Mouse (Mus musculus) limb, embryonic 14.5 days (tissue): ENCODE measurements around the gene Cryzl2. TPM values are rescaled to one million over a fixed set of nuclear protein-coding genes. Genes with fewer than 3 reads are reported as not detected.

Source experiments
- ATAC-seq: fragments of 200-750 bp; cut with Nextera tagmentation; 2 replicates; pipeline ENCODE4 v1.8.0; 2017; ENCODE audit warnings: low read depth, moderate number of reproducible peaks, moderate TSS enrichment; ENCODE audit not compliant: low FRiP score
- DNase-seq: peaks from one replicate; pipeline ENCODE4 v3.0.0-alpha.2; 2015; ENCODE audit warnings: low spot score
- H3K27ac ChIP-seq: fragments of 300-500 bp; sonication (generic); replicated peaks from 2 replicates; pipeline ENCODE4 v1.5.1; 2014; ENCODE audit warnings: low read depth, mild to moderate bottlenecking, low read length, moderate library complexity, mixed read lengths
- H3K27me3 ChIP-seq: fragments of 300-500 bp; sonication (generic); 2 replicates; pipeline ENCODE4 v1.6.1; 2014; ENCODE audit warnings: low read length, mixed read lengths; ENCODE audit not compliant: control insufficient read depth, insufficient read depth
- H3K36me3 ChIP-seq: fragments of 300-500 bp; sonication (generic); 2 replicates; pipeline ENCODE4 v1.6.1; 2014; ENCODE audit warnings: mild to moderate bottlenecking, low read length, moderate library complexity, mixed read lengths; ENCODE audit not compliant: control insufficient read depth, insufficient read depth
- H3K4me1 ChIP-seq: fragments of 300-500 bp; sonication (generic); 2 replicates; pipeline ENCODE4 v1.6.1; 2014; ENCODE audit warnings: antibody characterized with exemption, low read length, mixed read lengths; ENCODE audit not compliant: control insufficient read depth, insufficient read depth
- H3K4me2 ChIP-seq: fragments of 300-500 bp; sonication (generic); replicated peaks from 2 replicates; pipeline ENCODE4 v1.6.1; 2014; ENCODE audit warnings: low read depth, mild to moderate bottlenecking, low read length, moderate library complexity; ENCODE audit not compliant: severe bottlenecking
- H3K4me3 ChIP-seq: fragments of 300-500 bp; sonication (generic); replicated peaks from 2 replicates; pipeline ENCODE4 v1.5.1; 2014; ENCODE audit warnings: low read length
- H3K9ac ChIP-seq: fragments of 300-500 bp; sonication (generic); 2 replicates; pipeline ENCODE4 v1.6.1; 2014; ENCODE audit warnings: mild to moderate bottlenecking, low read depth, low read length, moderate library complexity; ENCODE audit not compliant: severe bottlenecking
- H3K9me3 ChIP-seq: fragments of 300-500 bp; sonication (generic); 2 replicates; pipeline ENCODE4 v1.6.1; 2016; ENCODE audit warnings: low read length; ENCODE audit not compliant: control insufficient read depth
- POLR2A ChIP-seq: fragments of 200-500 bp; IDR thresholded peaks from 2 replicates; pipeline ENCODE4 v1.8.0; 2012; ENCODE audit warnings: inconsistent platforms, mild to moderate bottlenecking, moderate library complexity, borderline replicate concordance; ENCODE audit not compliant: insufficient read depth, insufficient read length; ENCODE audit errors: extremely low read depth
- WGBS: fragments of 180-500 bp; shearing (Covaris S2); extraction: QIAGEN DNeasy Blood & Tissue Kit; methylation state at CpG from one replicate; pipeline ENCODE4 v1.1.7; 2014; 5-methylcytosine and 5-hydroxymethylcytosine counted together
- polyA plus RNA-seq, 2 experiments: library from polyadenylated mRNA; depleted of rRNA in 1 of 2; stranded (reverse) in 1 of 2; unstranded in 1 of 2; fragments of >200 nt; fragmentation: Nextera tagmentation in 1 of 2; extraction: Ambion mirVana in 1 of 2; gene quantifications; 2 replicates each; pipeline versions ENCODE4 v1.2.1 to v1.2.3; 2012 to 2014

Cryzl2 gene
- polyA plus RNA-seq, 2 experiments, result 8.7 to 12.9 TPM

GRCm38 (mm10) chr1:157518111-157518523 is 59.7 kb downstream of the Cryzl2 start:
- Histone ChIP-seq H3K4me3 (no peak overlapping the region), H3K4me2 (no peak overlapping the region), H3K9ac (no peak overlapping the region), H3K36me3 (no peaks in the 10 kb centered on the region), H3K27me3 (no peaks in the 10 kb centered on the region), H3K27ac (no peak overlapping the region), H3K9me3 (no peaks in the 10 kb centered on the region), H3K4me1 (peaks cover 12% of the 10 kb centered on the region)
- WGBS, result 41% methylated on average over 4 of the region's 4 CpGs
- TF ChIP-seq POLR2A, result no peak
- DNase-seq (peak; percentile 86), ATAC-seq (peak; percentile 69)

- H3K27me3 ChIP-seq, result no peaks in the 10 kb centered on the region
- H3K9ac ChIP-seq, result no peak overlapping the region
- H3K27ac ChIP-seq, result no peak overlapping the region
- H3K4me3 ChIP-seq, result no peak overlapping the region
- no peaks in the 10 kb centered on the region for H3K9me3 ChIP-seq
- no peak for ATAC-seq
- DNase-seq, result no peak
- 77% methylated on average over 2 of the region's 2 CpGs for WGBS
- H3K4me1 ChIP-seq, result peaks cover 12% of the 10 kb centered on the region
- no peaks in the 10 kb centered on the region for H3K36me3 ChIP-seq
- TF ChIP-seq POLR2A, result no peak
- H3K4me2 ChIP-seq, result no peak overlapping the region
Observed at GRCm38 (mm10) chr1:157519396-157519795, 61.0 kb downstream of the Cryzl2 start.

GRCm38 (mm10) chr1:157522322-157522721 is 63.9 kb downstream of the Cryzl2 start:
- Histone ChIP-seq H3K4me1 (peaks cover 11% of the 10 kb centered on the region), H3K4me3 (no peak overlapping the region), H3K9ac (no peak overlapping the region), H3K4me2 (no peak overlapping the region), H3K36me3 (no peaks in the 10 kb centered on the region), H3K9me3 (no peaks in the 10 kb centered on the region), H3K27ac (no peak overlapping the region), H3K27me3 (no peaks in the 10 kb centered on the region)
- no peak for ATAC-seq
- no peak for DNase-seq
- WGBS, result 88% methylated on average over 5 of the region's 5 CpGs
- no peak for TF ChIP-seq POLR2A

GRCm38 (mm10) chr1:157524775-157525174 is 66.4 kb downstream of the Cryzl2 start:
- H3K27ac ChIP-seq, result no peak overlapping the region
- no peak for DNase-seq
- no peaks in the 10 kb centered on the region for H3K9me3 ChIP-seq
- 86% methylated on average over 7 of the region's 7 CpGs for WGBS
- H3K9ac ChIP-seq, result no peak overlapping the region
- ATAC-seq, result no peak
- no peaks in the 10 kb centered on the region for H3K36me3 ChIP-seq
- TF ChIP-seq POLR2A, result no peak
- no peak overlapping the region for H3K4me2 ChIP-seq
- H3K4me3 ChIP-seq, result no peak overlapping the region
- no peaks in the 10 kb centered on the region for H3K4me1 ChIP-seq
- no peaks in the 10 kb centered on the region for H3K27me3 ChIP-seq

- TF ChIP-seq POLR2A, result no peak
- ATAC-seq (no peak), DNase-seq (no peak)
- H3K9ac ChIP-seq, result no peak overlapping the region
- WGBS, result 86% methylated on average over 16 of the region's 16 CpGs
- H3K4me1 ChIP-seq, result no peaks in the 10 kb centered on the region
- H3K9me3 ChIP-seq, result no peaks in the 10 kb centered on the region
- no peaks in the 10 kb centered on the region for H3K36me3 ChIP-seq
- no peak overlapping the region for H3K4me3 ChIP-seq
- H3K27ac ChIP-seq, result no peak overlapping the region
- no peaks in the 10 kb centered on the region for H3K27me3 ChIP-seq
- no peak overlapping the region for H3K4me2 ChIP-seq
Observed at GRCm38 (mm10) chr1:157525692-157526354, 67.4 kb downstream of the Cryzl2 start.
